Mouse (Mus musculus): ENCODE results near the gene Ipo13. TPM values are rescaled to one million over a fixed set of nuclear protein-coding genes. Genes with fewer than 3 reads are reported as not detected.

Gene Ipo13
- total and polyA plus RNA-seq, 3 experiments, result 7.4 to 46.5 (median 22.0) TPM

GRCm38 (mm10) chr4:117846261-117846660 is 68.5 kb downstream of the Ipo13 start:
- TF ChIP-seq ZKSCAN1 (IDR thresholded peaks at IDR 0.05; ENCODE audit: borderline replicate concordance, low read depth, low read length) (peak; percentile 86), SIN3A (IDR thresholded peaks at IDR 0.05; ENCODE audit: low read length) (no peak)
- dilution Hi-C loops (cut with MboI; ENCODE audit: extremely low pct_ligation_motif_present, extremely low pct_unique_long_range_greater_than_20kb, low sequenced_read_pairs), result no loop called here
- no peaks in the 10 kb centered on the region for H3K9me3 ChIP-seq (replicated peaks; ENCODE audit: low read length)
- H3K36me3 ChIP-seq (replicated peaks in 1 of 2; ENCODE audit: control insufficient read depth in 1 of 2, insufficient read depth in 1 of 2, low read length in 1 of 2), result peaks cover 27 to 84% of the 10 kb centered on the region in 2 experiments
- peaks cover 0 to 5% of the 10 kb centered on the region in 2 experiments; a peak in 1 of 4 replicates for H3K4me1 ChIP-seq (ENCODE audit: control insufficient read depth in 1 of 2, insufficient read depth in 2 of 2)
- H3K27me3 ChIP-seq (replicated peaks), result no peaks in the 10 kb centered on the region
- no peak overlapping the region for H3K27ac ChIP-seq (ENCODE audit: insufficient read depth, low read depth)
- no peaks in the 10 kb centered on the region for H3K79me2 ChIP-seq (replicated peaks; ENCODE audit: control insufficient read depth, extremely low read depth, insufficient read depth, poor library complexity, severe bottlenecking)
- no peak overlapping the region for H3K4me3 ChIP-seq (replicated peaks in 1 of 3; ENCODE audit: low read depth in 2 of 3, low read length in 2 of 3, poor library complexity in 1 of 3)
- no peak for DNase-seq (ENCODE audit: extremely low read depth)
- in situ Hi-C loops (cut with MboI; ENCODE audit: low pct_ligation_motif_present, low pct_unique_long_range_greater_than_20kb, low sequenced_read_pairs), result loop anchor here (25.0 kb wide), 1 partner anchor 241 kb away; no protein-coding TSS in a partner anchor
- H3K4me2 ChIP-seq (ENCODE audit: insufficient read depth, low read depth, poor library complexity, severe bottlenecking), result no peak overlapping the region
- H3K9ac ChIP-seq (ENCODE audit: insufficient read depth, low read depth), result no peak overlapping the region

- H3K36me3 ChIP-seq (replicated peaks in 1 of 2; ENCODE audit: control insufficient read depth in 1 of 2, insufficient read depth in 1 of 2, low read length in 1 of 2), result peaks cover 27 to 86% of the 10 kb centered on the region in 2 experiments
- no peak overlapping the region for H3K27ac ChIP-seq (ENCODE audit: insufficient read depth, low read depth)
- no peak overlapping the region for H3K4me3 ChIP-seq (replicated peaks in 1 of 3; ENCODE audit: low read depth in 2 of 3, low read length in 2 of 3, poor library complexity in 1 of 3)
- no peaks in the 10 kb centered on the region for H3K79me2 ChIP-seq (replicated peaks; ENCODE audit: control insufficient read depth, extremely low read depth, insufficient read depth, poor library complexity, severe bottlenecking)
- H3K27me3 ChIP-seq (replicated peaks), result no peaks in the 10 kb centered on the region
- no peak overlapping the region for H3K4me2 ChIP-seq (ENCODE audit: insufficient read depth, low read depth, poor library complexity, severe bottlenecking)
- H3K9me3 ChIP-seq (replicated peaks; ENCODE audit: low read length), result no peaks in the 10 kb centered on the region
- peaks cover 0 to 10% of the 10 kb centered on the region in 2 experiments; a peak in 2 of 4 replicates for H3K4me1 ChIP-seq (ENCODE audit: control insufficient read depth in 1 of 2, insufficient read depth in 2 of 2)
- in situ Hi-C loops (cut with MboI; ENCODE audit: low pct_ligation_motif_present, low pct_unique_long_range_greater_than_20kb, low sequenced_read_pairs) (loop anchor here (25.0 kb wide), 1 partner anchor 242 kb away; no protein-coding TSS in a partner anchor), dilution Hi-C loops (cut with MboI; ENCODE audit: extremely low pct_ligation_motif_present, extremely low pct_unique_long_range_greater_than_20kb, low sequenced_read_pairs) (no loop called here)
- TF ChIP-seq TBP (conservative IDR thresholded peaks at IDR 0.05; ENCODE audit: low read depth, low read length) (no peak), MEF2A (IDR thresholded peaks at IDR 0.05; ENCODE audit: borderline replicate concordance, low read depth, low read length) (no peak), POLR2AphosphoS2 (IDR thresholded peaks at IDR 0.05; ENCODE audit: low read depth, low read length) (no peak), RAD21 (IDR thresholded peaks at IDR 0.05; ENCODE audit: low read depth, low read length) (no peak), BHLHE40 (IDR thresholded peaks at IDR 0.05; ENCODE audit: low read depth, low read length) (0 out of 2 replicates have a peak, but pooled peaks have one; percentile 22)
- no peak overlapping the region for H3K9ac ChIP-seq (ENCODE audit: insufficient read depth, low read depth)
- no peak for DNase-seq (ENCODE audit: extremely low read depth)
Observed at GRCm38 (mm10) chr4:117845316-117845715, 69.5 kb downstream of the Ipo13 start.

Other genes starting within 250 kb of the Ipo13 start
- 39.3 and 42.2 TPM in 2 replicates for gene Dmap1, start 232.7 kb downstream of the Ipo13 start, total RNA-seq (2012; rRNA removed)
- gene Dmap1, start 232.7 kb downstream of the Ipo13 start, total RNA-seq (2014; rRNA removed), result 39.3 and 42.6 TPM in 2 replicates
- gene Dmap1, start 232.7 kb downstream of the Ipo13 start, polyA plus RNA-seq (2012; ENCODE audit: insufficient read length, low read depth), result 43.4 and 44.5 TPM in 2 replicates
- gene Gm12845, start 190.6 kb downstream of the Ipo13 start, total RNA-seq (2012; rRNA removed), result 0.08 TPM in 1 of 2 replicates, not detected in the other
- not detected in 2 replicates for gene Gm12845, start 190.6 kb downstream of the Ipo13 start, total RNA-seq (2014; rRNA removed)
- gene Gm12845, start 190.6 kb downstream of the Ipo13 start, polyA plus RNA-seq (2012; ENCODE audit: insufficient read length, low read depth), result 0.17 TPM in 1 of 2 replicates, not detected in the other
- gene Klf17, start 149.4 kb downstream of the Ipo13 start, total RNA-seq (2012; rRNA removed), result not detected in 2 replicates
- not detected in 2 replicates for gene Klf17, start 149.4 kb downstream of the Ipo13 start, total RNA-seq (2014; rRNA removed)
- not detected in 2 replicates for gene Klf17, start 149.4 kb downstream of the Ipo13 start, polyA plus RNA-seq (2012; ENCODE audit: insufficient read length, low read depth)
- gene Slc6a9, start 80.5 kb downstream of the Ipo13 start, total RNA-seq (2012; rRNA removed), result 3.9 and 15.6 TPM in 2 replicates
- gene Slc6a9, start 80.5 kb downstream of the Ipo13 start, total RNA-seq (2014; rRNA removed), result 1.8 and 4.0 TPM in 2 replicates
- gene Slc6a9, start 80.5 kb downstream of the Ipo13 start, polyA plus RNA-seq (2012; ENCODE audit: insufficient read length, low read depth), result 7.8 and 9.1 TPM in 2 replicates
- 0.46 and 0.93 TPM in 2 replicates for gene Ccdc24, start 42.4 kb downstream of the Ipo13 start, total RNA-seq (2012; rRNA removed)
- gene Ccdc24, start 42.4 kb downstream of the Ipo13 start, total RNA-seq (2014; rRNA removed), result not detected in 2 replicates
- gene Ccdc24, start 42.4 kb downstream of the Ipo13 start, polyA plus RNA-seq (2012; ENCODE audit: insufficient read length, low read depth), result 0.40 and 0.81 TPM in 2 replicates
- 0.25 and 0.29 TPM in 2 replicates for gene B4galt2, start 31.5 kb downstream of the Ipo13 start, total RNA-seq (2012; rRNA removed)
- not detected in 2 replicates for gene B4galt2, start 31.5 kb downstream of the Ipo13 start, total RNA-seq (2014; rRNA removed)
- gene B4galt2, start 31.5 kb downstream of the Ipo13 start, polyA plus RNA-seq (2012; ENCODE audit: insufficient read length, low read depth), result 0.14 and 0.22 TPM in 2 replicates
- 169 and 186 TPM in 2 replicates for gene Atp6v0b, start 27.7 kb downstream of the Ipo13 start, total RNA-seq (2012; rRNA removed)
- 165 and 176 TPM in 2 replicates for gene Atp6v0b, start 27.7 kb downstream of the Ipo13 start, total RNA-seq (2014; rRNA removed)
- 189 and 202 TPM in 2 replicates for gene Atp6v0b, start 27.7 kb downstream of the Ipo13 start, polyA plus RNA-seq (2012; ENCODE audit: insufficient read length, low read depth)
- 19.8 and 25.8 TPM in 2 replicates for gene Dph2, start 23.0 kb downstream of the Ipo13 start, total RNA-seq (2012; rRNA removed)
- 20.9 and 21.5 TPM in 2 replicates for gene Dph2, start 23.0 kb downstream of the Ipo13 start, total RNA-seq (2014; rRNA removed)
- gene Dph2, start 23.0 kb downstream of the Ipo13 start, polyA plus RNA-seq (2012; ENCODE audit: insufficient read length, low read depth), result 15.2 and 20.8 TPM in 2 replicates
- gene Artn, start 14.8 kb upstream of the Ipo13 start, total RNA-seq (2012; rRNA removed), result not detected in 2 replicates
- not detected in 2 replicates for gene Artn, start 14.8 kb upstream of the Ipo13 start, total RNA-seq (2014; rRNA removed)
- gene Artn, start 14.8 kb upstream of the Ipo13 start, polyA plus RNA-seq (2012; ENCODE audit: insufficient read length, low read depth), result not detected in 2 replicates
- gene St3gal3, start 219.9 kb upstream of the Ipo13 start, total RNA-seq (2012; rRNA removed), result 7.8 and 10.1 TPM in 2 replicates
- 6.3 and 7.1 TPM in 2 replicates for gene St3gal3, start 219.9 kb upstream of the Ipo13 start, total RNA-seq (2014; rRNA removed)
- 8.2 and 8.7 TPM in 2 replicates for gene St3gal3, start 219.9 kb upstream of the Ipo13 start, polyA plus RNA-seq (2012; ENCODE audit: insufficient read length, low read depth)